Mouse (Mus musculus) cerebellum, adult 9-10 months (tissue): ENCODE data around the gene Frs2.
"Not testable (repeated sequence)": the region's sequence is repeated elsewhere in the genome, so short reads cannot be mapped to it uniquely, and the experiment has no call there.

Experiments
- DNase-seq: peaks from one replicate; pipeline ENCODE4 v3.0.0; 2022

Frs2 gene

DNA sequence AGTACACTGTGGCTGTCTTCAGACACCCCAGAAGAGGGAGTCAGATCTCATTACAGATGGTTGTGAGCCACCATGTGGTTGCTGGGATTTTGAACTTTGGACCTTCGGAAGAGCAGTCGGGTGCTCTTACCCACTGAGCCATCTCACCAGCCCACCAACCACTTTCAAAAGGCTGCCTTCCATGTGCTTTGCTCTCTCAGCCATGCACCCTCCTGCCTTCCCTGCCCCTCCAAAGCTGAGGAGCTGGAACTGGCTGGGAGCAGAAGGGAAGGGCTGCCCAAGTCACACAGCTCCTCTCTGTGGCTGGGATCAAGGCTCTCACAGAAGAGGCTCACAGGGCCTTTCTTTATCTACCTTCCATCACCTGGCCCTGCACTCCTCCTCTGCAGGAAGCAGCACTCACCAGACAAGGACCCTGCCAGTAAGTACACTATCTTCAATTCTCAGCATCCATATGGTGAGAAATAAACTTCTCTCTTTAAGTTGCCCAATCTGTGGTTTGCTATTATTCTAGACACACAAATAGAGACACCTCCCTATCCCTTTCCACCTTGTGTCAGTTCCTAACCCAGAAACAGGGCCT, 51.1 kb downstream of the Frs2 start:
- no peak for DNase-seq

DNA sequence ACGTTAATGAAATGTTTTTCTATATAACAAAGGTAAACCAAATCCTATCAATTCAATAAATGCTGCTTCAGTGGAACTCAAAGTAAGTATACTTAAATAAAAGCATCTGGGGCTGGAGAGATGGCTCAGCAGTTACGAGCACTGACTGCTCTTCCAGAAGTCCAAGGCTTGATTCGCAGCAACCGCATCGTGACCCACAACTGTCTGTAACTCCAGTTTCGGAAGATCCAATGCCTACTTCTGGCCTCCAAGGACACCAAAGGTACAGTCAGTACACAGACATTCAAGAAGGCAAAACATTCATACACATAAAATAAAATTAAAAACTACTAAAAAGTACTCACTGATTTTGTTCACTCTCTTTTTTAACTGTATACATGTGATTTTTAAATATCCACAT, 52.2 kb downstream of the Frs2 start:
- DNase-seq: no peak

DNA sequence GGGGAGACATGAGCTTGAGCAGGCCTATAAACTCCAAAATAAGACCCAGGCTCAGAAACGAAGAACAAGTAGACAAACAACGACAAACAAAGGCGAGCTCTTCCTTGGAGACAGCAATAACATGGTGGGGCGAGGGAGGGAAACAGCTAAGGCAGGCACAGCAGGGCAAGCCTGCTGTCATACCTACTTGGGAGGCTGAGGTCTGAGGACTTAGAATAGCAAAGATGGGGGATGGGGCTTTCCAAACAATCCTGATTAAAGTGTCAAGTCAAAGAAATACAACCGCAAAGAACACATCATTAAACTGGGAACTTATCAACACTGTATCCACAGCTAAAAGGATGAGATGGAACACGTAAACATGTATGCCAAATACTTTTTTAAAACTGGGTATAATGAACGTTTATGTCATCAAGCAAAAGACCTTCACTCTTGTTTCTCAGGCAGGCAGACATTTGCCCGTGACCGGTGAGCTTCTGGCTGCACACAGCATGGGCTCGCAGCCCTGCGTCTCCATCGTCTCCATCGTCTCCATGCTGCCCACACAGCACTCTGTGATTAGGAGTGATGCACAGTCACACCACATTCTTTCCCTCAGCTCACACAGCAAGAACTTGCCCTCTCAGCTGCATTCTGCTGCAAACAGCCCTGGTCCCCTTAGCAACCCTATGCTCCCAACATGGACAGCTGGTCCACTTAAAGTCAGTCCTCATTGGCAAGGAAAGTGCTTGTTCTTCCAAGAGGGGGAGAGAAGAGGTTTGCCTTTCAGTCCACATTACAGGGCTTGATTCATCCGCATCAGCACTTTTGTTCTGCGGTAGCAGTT, 53.6 kb downstream of the Frs2 start:
- DNase-seq: peak; percentile 35

DNA sequence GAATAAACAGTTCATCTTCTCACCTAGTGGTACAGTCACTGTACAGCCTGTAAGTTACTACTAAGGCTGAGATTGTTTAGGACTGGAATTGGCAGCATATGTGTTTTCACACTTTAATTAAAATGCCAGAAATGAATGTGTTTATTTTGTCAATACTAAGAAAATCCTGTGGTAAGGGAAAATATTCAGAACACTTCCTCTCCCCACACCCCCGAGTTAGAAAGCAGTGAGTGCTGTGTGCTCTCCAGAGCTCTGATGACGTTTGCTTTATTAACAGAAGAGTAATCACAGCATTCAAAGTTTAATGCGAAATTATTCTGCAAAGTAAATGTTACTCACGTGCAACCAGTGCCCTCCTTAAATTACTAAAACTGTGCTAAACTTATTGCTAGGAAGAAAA, 58.7 kb downstream of the Frs2 start:
- DNase-seq: no peak

DNA sequence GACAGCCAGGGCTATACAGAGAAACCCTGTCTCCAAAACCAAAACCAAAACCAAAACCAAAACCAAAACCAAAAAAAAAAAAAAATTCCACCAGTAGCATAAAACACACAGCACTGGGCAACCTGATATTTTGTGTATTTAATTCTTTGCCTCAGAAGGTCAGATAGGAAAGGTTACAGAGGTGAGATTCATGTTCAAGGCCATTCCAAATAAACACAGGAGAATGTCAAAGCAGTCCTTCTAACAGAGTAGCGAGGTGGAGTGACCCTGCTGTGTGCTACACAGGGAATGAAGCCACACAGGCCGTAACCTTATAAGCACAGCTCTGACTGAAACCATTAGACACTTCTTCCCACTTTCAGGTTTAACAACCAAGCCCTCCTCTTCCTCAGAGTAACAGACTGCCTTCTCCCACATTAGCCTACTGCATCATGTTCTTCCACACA, 66.4 kb downstream of the Frs2 start:
- DNase-seq: no peak

DNA sequence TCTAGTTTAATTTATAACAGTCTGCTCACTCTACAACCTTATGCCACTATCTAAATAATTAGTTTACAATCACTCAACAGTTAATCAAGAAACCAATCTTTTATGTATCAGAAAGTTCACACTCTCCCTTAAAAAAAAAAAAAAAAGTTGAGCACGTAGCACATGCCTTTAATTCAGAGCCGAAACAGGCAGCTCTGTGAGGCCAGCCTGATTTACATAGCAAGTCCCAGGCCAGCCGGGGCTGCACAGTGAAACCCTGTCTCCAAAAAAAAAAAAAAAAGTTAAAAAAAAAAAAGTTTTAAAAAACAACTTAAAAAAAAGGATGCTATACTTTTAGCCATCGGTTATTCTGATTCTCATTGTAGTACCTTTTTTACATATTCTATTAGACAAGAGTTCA, 67.0 kb downstream of the Frs2 start:
- no peak for DNase-seq

DNA sequence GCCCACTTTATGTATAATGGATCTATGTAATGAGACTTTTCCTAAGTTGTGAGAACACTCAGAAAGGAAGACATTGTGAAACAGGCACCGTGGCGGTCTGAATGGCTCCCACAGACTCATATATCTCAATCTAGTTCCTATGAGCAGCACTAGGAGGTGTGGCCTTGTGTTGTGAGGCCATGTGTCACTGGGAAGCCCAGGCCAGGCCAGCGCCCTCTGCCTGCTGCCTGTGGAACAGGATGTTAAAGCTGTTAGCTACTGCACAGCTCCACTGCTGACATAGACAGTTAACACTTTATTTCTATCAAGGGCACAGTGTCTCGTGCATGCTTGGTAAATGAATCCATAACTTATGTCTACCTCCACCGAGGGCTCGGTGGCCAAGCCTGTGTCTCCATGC, 70.0 kb downstream of the Frs2 start:
- no peak for DNase-seq

DNA sequence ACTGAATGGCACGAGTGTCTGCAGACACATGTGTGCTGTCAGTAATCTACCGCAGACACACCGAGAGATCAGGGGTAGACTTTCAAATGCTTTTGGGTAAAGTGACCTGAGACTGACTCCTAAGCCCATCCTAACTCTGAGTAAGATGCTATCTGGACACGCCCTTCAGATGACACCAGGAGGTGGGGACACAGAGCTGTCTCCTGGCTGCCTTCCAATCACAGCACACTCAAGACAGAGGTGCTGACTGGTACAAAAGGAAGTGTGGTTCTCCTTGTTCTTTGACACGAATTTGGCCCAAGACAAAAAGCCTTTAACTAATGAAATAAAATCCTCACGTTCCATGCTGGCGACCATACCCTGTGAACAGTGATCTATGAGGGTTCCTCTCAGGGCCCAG, 75.2 kb downstream of the Frs2 start:
- DNase-seq: no peak

DNA sequence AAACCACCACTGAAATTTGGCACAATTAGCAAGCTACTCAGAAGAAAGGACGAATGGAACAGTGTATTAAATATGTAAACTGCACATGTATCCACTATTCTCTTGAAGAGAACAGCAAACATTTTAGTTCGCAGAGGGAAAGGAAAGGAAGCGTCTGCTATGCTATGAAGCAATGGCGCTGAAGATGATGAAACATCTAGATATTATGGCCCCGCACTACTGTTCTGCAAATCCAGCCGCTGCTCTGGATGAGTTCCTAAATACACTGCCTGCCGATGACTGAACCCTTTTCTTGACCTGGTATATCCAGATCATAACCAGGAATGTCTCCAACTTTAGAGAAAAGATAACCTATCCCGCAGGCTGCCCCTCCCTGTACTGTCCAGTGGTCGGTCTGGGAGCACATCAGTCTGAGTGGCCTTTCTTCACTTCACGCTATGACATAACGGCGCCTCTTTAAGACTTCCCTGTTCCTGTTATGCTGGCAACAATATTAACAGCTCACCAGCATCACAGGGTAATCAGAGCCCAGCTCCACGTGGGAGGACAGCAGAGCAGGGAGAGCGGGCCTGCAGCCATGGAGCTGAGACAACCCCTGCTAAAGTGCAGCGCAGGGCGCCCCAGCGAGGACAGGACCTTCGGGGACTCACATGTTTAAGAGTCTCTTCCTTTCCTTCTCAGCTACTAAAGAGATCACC, 76.0 kb downstream of the Frs2 start:
- no peak for DNase-seq

DNA sequence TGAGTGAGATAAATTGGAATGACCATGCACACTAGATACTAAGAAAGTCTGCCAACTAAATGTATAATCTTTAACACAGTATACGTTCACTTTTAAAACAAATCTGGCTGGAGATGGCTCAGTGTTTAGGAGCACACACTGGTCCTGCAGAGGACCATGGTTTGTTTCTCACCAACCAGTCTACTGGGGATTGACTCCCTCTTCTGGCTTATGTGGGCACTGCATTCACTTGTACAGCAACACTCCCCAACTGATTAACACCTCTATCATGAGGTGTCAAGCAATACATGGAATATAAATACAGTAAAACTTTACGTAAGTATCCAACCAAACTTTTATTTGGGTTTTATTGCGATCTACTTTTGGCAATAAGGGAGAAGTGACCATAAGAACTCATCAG, 79.2 kb downstream of the Frs2 start:
- no peak for DNase-seq

DNA sequence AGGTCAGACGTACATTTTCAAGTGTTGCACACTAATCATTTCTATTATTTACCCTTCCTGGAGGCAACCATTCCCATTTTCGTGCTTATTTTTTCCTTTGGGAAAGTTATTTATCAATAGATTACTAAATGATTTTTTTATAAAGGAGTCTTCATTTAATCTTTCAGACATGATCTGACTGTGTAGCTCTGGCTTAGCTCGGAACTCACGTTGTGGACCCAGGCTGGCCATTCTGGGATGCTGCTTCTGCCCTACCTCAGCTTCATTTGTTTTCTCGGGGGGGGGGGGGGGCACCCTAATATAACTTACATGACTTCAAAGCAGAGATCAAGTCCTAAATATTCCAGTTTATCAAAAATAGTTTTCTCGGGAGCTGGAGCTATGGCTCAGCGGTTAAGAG, 84.3 kb downstream of the Frs2 start:
- DNase-seq: no peak

DNA sequence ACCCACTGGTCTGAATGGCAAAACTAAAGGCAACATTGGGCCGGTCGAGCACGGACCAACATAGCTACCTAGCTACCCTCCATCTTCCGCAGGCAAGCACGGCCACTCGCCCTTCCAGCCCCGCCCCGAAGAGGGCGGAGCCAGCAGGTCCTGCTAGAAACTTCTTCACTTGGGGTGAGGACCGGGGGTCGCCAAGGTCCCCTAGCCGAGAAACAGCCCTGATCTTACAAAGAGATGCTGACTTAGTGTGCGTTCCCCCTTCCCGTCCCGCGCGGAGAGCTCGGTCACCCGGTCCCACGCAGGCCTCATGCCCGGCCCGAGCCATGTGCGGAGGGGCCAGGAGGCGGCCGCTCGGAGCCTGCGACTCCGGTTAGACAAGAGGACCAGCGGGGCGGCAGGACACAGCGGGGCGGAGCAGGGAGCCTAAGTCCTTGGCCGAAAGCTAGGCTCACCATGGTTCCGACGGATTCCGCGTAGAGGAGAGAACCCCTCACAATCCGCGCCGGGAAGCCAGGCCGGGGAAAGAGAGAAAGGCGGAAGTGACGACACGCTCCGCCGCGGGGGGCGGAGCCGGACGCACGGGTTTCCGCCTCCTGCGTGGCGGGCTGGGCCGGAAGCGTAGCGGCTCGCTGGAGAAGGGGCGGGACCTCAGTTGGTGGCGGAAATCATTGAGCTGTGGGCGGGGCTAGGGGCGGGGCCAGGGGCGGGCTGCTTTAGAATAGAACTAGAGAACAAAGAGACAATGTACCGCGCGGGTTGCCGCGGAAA, 84.9 kb downstream of the Frs2 start, which contains the start of gene Cct2:
TSS of gene Cct2 (minus strand) at position 561 of the 768 bp plus-strand sequence.
- DNase-seq: peak; percentile 86

DNA sequence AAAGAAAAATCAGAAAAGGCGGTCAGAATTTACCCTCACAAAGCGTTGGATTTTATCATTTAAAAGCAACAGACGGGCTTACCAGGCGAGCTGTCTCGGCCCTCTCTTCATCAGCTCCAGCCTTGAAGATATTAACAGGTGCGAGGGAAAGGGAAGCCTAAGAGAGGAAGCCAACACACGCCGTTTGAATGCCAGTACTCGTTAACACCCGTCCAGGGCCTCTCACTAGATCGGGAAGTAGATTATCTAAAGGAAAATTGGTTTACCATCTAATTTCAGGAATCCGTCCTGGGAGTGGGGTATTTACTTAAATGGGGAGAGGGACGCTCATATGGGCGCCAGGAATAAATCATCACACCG, 85.5 kb downstream of the Frs2 start:
- no peak for DNase-seq

DNA sequence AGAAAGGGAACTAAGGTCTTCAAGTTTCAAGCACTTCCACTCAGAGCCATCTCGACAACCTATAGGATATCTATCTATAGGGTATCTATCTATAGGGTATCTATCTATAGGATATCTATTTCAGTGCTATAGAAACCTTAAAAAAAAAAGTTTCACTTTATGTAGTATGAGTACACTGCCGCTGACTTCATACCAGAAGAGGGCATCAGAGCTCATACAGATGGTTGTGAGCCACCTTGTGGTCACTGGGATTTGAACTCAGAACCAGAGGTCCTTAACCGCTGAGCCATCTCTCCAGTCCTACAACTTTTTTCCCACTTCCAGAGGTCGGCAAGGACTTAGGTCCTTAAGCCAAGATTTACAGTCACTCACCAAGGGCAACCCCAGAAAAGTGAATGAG, 92.7 kb downstream of the Frs2 start:
- DNase-seq: no peak

DNA sequence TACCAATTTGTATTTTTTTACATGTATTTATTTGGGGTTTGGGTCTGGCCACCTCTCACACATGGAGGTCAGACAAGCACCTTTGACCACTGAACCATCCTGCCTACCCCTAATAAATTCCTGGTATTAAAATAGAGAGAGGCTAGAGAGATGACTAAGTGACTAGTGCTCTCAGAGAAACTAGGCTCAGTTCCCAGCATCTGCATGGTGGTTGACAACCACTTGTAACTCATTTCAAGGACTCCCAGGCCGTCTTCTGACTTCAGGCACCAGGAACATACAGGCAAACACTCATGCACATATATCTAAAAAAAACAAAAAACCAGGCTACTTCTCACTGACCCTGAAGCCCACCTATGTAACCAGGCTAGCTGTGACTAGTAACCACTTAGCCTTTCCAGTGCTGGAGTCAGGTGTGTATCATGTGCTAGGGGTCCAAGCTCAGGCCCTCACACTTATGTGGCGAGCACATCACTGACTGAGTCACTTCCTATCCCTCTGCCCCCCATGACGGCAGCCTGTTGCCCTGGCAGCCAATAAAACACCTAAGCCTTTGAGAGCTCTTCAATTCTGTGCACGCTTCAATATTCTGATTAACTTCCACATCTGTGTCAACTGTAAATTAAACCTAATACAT, 98.3 kb downstream of the Frs2 start:
- DNase-seq: no peak

DNA sequence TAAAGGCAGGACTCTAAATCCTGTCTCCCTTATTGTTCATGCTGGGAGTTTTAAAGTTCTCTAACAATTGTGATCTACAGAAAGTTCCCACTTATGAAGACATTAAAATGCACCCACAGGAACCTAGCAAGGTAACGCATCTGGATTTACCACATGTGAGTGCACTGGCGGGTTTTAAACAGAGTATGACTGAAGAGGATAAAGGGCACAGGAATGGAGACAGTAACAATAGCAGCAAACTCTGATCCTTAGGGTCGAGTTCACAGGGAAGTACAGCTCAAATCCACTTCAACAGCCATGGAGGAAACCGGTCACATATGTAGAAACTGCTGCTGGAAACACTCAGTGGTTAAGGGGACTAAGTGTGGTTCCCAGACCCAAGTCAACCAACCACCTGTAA, 99.1 kb downstream of the Frs2 start:
- DNase-seq: no peak

DNA sequence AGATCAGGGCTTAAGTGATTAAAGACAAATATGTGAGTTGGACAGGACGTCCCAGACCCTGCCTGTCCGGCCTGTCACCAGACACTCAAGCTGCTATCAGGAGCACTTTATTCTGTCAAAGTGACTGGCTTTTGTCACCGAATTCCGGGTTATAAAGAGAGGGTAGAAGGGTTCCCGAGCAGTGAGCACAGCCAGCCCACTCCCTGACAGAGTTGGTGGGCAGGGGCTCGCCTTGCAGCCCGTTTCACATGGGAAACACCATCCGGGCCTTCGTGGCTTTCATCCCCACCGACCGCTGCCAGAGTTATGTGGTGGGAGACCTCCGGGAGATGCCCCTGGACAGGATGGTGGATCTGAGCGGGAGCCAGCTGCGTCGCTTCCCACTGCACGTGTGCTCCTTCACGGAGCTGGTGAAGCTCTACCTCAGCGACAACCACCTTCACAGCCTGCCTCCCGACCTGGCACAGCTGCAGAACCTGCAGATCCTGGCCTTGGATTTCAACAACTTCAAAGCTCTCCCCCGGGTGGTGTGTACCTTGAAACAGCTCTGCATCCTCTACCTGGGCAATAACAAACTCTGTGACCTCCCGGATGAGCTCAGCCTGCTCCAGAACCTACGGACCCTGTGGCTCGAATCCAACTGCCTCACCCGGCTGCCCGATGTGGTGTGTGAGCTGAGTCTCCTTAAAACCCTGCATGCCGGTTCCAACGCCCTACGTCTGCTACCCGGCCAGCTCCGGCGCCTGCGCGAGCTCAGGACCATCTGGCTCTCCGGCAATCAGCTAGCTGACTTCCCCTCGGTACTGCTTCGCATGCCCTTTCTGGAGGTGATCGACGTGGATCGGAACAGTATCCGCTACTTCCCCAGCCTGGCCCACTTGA, 102.9 kb downstream of the Frs2 start, which contains the start of gene Lrrc10:
TSS of gene Lrrc10 (plus strand) at position 167 of the 882 bp plus-strand sequence.
- peak; percentile 54 for DNase-seq

DNA sequence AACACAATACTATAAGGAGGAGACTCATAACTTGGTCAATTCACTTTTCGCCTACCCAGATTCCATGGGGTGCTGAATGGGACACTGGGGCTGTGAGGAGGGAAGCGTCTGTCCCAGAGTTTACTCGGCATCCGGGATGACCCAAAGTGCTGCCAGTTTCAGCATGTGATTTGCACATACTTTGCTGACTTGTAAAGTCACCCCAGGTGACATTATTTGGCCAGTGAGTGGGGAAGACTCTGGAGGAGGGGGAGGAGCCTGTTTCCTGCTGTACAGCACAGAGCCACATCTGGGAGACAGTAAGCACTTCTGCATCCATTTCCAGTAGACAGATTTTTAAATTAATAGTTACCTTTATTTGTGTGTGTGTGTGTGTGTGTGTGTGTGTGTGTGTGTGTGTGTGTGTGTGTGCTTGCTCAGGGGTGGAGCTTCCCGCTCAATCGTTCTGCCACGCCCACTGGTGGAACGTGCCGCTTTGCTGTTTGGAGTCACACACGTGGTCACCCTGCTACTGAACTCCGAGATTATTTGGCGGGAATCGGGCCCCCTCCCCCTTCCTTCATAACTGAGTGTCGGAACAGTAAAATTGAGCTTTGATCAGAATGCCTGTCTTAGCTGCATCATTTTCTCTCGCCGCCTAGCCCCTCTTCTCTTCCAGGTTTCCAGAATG, 104.7 kb downstream of the Frs2 start:
- DNase-seq: not testable (repeated sequence)

DNA sequence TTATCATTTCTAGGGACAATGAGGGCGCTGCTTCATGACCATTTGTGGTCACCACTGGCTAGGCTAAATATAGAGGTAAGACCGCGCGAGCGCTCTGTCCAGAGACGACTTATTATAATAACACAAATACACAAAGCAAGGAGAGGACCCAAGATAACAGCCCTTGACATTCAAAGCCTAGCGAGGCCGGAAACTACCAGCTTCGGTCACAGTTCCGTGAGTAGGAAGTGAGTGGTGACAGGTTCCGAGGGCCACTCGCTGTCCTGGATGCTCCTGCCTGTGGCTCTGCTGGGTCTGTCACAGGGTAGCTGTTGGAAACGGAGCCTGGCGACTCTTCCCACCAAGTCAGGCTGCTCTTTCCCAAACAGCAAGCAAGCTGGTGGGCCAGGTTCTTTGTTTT, 106.0 kb downstream of the Frs2 start:
- no peak for DNase-seq

DNA sequence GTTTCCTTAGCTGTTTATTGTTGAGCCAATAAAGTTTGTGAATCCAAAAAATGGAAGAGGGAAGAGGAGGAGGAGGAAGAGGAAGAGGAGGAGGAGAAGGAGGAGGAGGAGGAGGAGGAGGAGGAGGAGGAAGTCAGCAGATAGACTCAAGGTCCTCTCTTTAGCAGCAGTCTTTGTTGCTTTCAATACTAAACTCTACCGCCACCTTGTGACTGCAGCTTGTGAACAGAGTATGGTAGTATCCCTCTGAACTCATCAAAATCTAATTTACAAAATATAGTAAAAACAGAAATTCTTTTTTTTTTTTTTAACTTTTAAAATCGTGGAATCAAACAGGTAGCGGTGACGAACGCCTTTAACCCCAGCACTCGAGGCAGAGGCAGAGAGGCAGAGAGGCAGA, 108.0 kb downstream of the Frs2 start:
- no peak for DNase-seq

DNA sequence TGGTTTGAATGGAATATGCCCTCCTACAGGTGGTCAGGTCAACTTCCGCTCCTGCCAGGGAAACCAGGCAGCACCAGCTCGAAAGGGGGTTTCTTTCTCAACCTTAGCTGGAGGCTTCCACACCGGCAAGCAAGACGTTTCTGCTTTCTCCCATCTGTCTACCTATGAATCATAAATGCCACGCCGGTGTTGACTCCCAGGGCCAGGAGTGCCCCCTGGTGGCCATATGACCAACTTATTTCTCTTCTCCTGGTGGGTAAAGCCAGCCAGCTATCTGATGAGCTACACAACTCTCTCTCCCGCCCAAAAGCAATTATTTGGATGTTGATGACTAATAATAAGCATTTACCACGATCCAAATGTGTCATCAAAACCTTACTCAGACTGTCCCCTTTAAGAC, 114.5 kb downstream of the Frs2 start:
- DNase-seq: peak; percentile 59
